Mouse (Mus musculus) cerebellum, adult 11 months (tissue): Measurements from ENCODE around the gene Fam104a.
"Not testable (repeated sequence)": the region's sequence is repeated elsewhere in the genome, so short reads cannot be mapped to it uniquely, and the experiment has no call there.

Experiments used
- DNase-seq: peaks from one replicate; pipeline ENCODE4 v3.0.0; 2022

Gene Fam104a

DNA sequence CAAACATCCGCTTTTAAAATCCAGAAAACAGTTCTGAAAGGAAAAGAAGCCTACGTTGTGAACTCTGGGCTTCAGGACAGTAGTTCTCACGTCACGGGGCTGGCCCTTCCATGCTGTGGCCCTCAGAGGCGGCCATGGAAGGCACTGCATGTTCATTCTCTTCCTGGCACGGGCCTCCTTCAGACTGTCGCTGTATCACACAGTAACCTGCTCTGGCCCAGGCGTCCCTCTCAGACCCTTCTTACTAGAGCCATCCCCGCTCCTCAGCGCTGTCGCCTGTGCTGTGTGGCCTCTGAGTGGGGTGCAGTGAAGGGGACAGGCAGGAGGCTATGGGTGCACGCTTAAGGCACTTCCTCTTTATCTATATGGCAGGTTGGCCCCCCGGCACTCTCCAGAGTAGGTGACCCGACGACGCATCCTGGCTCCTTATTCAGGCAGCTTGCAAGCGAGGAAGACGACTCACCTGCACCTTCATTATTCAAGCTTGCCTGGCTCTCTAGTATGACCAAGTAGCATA lies 22.1 kb downstream of the Fam104a start:
- no peak for DNase-seq

DNA sequence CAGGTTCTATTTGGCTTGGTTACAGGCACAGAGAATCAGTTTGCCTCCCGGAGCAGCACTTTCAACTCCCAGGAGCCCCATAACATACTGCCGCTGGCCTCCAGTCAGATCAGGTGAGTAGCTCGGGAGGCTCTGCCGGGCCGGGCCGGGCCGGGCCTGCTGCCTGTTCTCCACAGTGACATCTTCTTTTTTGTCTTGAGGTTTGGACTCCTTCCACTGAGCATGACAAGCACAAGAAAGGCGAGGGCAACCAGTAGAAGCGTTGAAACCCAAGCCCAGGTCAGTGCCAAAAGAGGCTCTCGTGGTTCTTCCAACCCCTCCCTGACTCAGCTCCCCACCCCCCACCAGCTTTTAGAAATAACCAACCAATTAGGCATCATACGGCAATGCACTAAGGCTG lies 23.0 kb downstream of the Fam104a start:
- no peak for DNase-seq

DNA sequence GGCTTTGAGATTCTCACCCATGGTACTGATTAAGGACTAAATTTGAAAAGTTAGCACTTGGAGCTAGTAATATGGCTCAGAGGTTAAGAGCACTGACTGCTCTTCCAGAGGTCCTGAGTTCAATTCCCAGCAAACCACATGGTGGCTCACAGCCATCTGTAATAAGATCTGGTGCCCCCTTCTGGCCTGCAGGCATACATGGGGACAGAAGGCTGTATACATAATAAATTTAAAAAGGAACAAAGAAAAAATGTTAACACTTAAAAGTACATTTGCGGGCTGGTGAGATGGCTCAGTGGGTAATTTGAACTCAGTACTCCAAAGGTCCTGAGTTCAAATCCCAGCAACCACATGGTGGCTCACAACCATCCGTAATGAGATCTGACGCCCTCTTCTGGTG lies 23.7 kb downstream of the Fam104a start:
- DNase-seq: not testable (repeated sequence)

- no peak for DNase-seq
These were observed 25.2 kb downstream of the Fam104a start for GRCm38 (mm10) chr11:113658763-113659162.

DNA sequence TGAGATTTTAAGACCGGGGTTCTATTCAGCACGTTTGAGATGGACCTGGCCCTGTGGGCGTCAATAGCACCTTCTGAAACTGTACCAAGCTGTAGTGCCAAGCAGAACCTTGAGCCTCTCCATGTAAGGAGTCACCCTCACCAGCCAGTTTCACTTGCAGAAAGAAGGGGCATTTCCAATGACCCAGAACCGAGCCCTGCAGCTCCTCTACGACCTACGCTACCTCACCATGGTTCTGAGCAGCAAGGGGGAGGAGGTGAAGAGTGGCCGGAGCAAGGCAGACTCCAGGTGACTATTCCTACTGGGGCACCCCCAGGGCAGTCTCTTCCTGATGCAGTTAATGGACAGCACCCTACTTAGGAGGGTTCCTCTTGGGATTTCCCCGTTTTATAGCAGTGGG lies 25.6 kb downstream of the Fam104a start:
- DNase-seq: no peak

- DNase-seq: no peak
These were observed 26.7 kb downstream of the Fam104a start for GRCm38 (mm10) chr11:113657221-113657620.

- peak; percentile 92 for DNase-seq
These were observed 27.4 kb downstream of the Fam104a start for GRCm38 (mm10) chr11:113656511-113656932.

GRCm38 (mm10) chr11:113654561-113655270 lies 29.2 kb downstream of the Fam104a start:
- no peak for DNase-seq

DNA sequence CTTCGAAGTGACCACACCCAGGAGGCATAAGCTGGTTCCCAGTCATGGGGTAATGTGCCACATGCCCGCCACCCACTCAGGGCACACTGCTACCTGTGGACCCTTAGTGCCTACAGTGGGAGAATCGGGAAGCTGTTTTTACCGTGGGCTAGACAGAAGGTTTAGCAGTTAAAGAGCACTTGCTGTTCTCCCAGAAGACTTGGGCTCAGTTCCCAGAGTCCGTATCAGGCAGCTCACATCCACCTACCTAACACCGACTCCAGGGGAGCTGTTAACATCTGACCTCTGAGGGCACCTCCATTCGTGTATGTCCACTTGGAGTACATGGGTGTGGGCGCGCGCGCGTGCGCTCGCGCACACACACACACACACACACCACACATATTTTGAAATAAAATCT lies 29.9 kb downstream of the Fam104a start:
- no peak for DNase-seq

- DNase-seq: no peak
These were observed 31.4 kb downstream of the Fam104a start for GRCm38 (mm10) chr11:113652516-113652915.

DNA sequence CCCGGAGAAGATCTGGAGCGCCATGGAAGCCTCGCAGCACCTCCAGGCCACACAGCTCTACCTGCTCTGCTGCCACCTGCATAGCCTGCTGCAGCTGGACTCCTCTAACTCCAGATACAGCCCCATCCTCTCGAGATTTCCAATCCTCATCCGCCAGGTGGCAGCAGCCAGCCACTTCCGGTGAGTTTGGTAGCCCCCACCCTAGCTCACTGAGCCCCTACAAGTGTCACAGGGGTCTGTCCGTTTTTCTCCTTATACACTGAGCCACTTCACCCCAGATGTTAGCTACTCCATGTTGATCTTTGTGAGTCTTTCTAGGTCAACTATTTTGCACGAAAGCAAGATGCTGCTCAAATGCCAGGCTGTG lies 32.1 kb downstream of the Fam104a start:
- DNase-seq: peak; percentile 56

- peak; percentile 46 for DNase-seq
These were observed 32.6 kb downstream of the Fam104a start for GRCm38 (mm10) chr11:113651206-113651906.

- DNase-seq: peak; percentile 62
These were observed 34.4 kb downstream of the Fam104a start, which contains the start of gene Slc39a11 for GRCm38 (mm10) chr11:113649353-113650210. TSS of gene Slc39a11 (minus strand) at chr11:113650079.

DNA sequence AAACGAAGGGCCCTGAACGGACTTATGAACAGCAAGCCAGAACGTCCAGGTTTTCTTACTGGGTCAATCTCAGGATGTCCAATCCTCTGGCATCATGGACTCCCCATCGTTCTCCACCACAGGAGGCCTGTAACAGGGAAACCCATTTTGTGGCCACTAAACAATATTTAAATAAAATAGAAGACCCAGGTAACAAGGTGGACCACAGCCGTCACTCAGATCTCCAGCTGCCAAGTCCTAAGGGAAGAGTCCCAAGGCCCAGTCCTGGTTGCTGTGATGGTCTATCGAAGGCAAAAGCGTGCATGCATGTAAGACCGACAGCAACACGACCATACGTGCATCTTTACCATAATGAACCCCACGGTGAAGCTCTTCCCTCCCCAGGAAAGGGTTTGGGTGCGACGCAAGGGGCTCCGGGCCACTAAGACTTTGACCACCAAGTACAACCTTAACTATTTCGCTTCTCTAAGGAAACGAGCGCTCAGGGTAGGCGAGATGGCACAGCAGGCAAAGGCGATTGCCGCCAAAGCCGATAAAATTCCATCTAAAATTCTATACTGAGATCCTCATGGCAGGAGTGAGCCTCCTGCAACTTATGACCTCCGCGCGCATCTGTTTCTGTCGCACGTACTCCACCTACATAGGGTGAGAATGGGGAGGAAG lies 35.1 kb downstream of the Fam104a start, which contains the start of gene Cog1:
TSS of gene Cog1 (plus strand) at position 480 of the 663 bp plus-strand sequence.
- DNase-seq: peak; percentile 32

DNA sequence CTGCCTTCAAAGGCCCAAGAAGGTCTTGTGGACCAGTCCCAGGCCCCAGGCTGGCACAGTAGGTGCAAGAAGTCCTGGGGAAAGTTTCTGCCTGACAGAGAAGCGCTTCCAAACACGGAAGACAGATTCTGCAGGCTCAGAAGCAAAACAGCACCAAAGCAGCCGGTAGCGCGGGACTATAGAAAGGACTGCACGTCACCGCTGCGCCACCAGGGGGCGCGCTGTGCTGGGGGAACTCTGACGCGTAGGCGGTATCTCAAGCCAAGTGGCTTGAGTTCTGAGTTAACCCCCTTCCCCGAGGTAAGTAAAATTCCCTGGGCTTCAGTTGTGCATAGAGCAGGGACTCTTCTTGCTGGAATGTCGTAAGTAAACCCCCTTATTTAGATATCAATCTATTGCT lies 35.8 kb downstream of the Fam104a start:
- peak; percentile 81 for DNase-seq

DNA sequence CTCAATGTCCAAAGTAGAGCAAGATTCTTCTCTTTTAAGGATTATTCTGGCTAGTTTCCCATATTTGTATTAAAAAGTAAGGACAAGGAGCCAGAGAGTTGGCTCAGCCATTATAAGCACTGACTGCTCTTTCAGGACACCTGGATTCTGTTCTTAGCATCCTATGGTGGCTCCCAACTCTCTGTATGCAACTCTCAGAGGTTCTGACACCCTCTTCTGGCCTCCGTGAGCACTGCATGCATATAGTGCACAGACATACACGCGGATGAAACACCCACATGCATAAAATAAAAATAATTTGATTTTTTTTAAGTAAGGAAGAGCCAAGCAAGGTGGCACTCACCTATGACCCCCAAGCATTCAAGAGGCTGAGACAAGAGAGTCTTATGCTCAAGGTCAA lies 38.8 kb downstream of the Fam104a start:
- DNase-seq: no peak

- no peak for DNase-seq
These were observed 45.3 kb downstream of the Fam104a start for GRCm38 (mm10) chr11:113638680-113639079.

GRCm38 (mm10) chr11:113634699-113635121 lies 49.2 kb downstream of the Fam104a start:
- no peak for DNase-seq

DNA sequence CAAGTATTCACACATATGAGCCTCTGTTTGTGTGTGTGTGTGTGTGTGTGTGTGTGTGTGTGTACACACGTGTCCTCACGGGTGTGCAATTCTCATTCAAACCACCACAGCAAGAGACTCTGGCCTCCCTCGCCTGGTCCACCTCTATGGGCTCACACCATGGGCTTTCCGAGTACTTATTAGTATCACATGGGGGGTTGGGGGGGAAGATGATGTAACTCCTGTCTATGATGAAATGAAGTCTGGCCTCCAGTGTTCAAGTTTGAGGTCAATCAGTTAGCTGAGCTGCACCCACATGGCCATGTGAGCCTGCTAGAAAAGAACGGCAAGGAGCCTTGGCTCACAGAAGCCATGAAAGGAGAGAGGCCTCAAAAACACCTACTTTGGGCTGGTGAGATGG lies 50.6 kb downstream of the Fam104a start:
- DNase-seq: no peak

DNA sequence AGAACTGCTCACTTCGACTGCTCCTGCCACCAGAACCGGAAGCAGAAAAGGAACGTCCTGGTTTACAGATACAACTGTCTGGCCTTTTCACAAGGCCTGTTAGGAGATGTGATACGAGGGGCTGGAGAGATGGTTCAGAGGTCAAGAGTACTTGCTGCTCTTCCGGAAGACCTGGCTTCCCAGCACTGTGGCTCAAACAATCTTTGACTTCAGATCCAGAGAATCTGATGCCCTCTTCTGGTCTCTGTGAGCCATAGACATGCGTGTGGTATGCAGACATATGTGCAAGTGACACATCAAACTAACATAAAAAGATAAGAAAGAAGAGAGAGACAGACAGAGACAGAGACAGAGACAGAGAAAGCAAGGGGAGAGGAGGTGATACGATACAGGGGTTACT lies 51.7 kb downstream of the Fam104a start:
- no peak for DNase-seq

GRCm38 (mm10) chr11:113631862-113632261 lies 52.1 kb downstream of the Fam104a start:
- DNase-seq: no peak

GRCm38 (mm10) chr11:113631302-113631701 lies 52.7 kb downstream of the Fam104a start:
- DNase-seq: no peak

GRCm38 (mm10) chr11:113630642-113631041 lies 53.3 kb downstream of the Fam104a start:
- DNase-seq: no peak
